Mouse (Mus musculus) heart, embryonic 13.5 days (tissue): ENCODE data around the gene Commd6. TPM values are rescaled to one million over a fixed set of nuclear protein-coding genes. Genes with fewer than 3 reads are reported as not detected.
"Not testable (repeated sequence)": the region's sequence is repeated elsewhere in the genome, so short reads cannot be mapped to it uniquely, and the experiment has no call there.

ENCODE experiments used
- ATAC-seq: fragments of 200-750 bp; cut with Nextera tagmentation; 2 replicates; pipeline ENCODE4 v1.8.0; 2017; ENCODE audit warnings: moderate TSS enrichment; ENCODE audit not compliant: insufficient number of reproducible peaks, low FRiP score, low TSS enrichment; ENCODE audit errors: extremely low read depth
- H3K27ac ChIP-seq: fragments of 300-500 bp; sonication (generic); replicated peaks from 2 replicates; pipeline ENCODE4 v1.5.1; 2015; ENCODE audit warnings: moderate library complexity, mild to moderate bottlenecking, inconsistent platforms
- H3K27me3 ChIP-seq: fragments of 300-500 bp; sonication (generic); replicated peaks from 2 replicates; pipeline ENCODE4 v1.6.1; 2015; ENCODE audit warnings: mild to moderate bottlenecking, inconsistent platforms
- H3K36me3 ChIP-seq: fragments of 300-500 bp; sonication (generic); 2 replicates; pipeline ENCODE4 v1.6.1; 2015; ENCODE audit warnings: mild to moderate bottlenecking, inconsistent platforms
- H3K4me1 ChIP-seq: fragments of 300-500 bp; sonication (generic); 2 replicates; pipeline ENCODE4 v1.6.1; 2015; ENCODE audit warnings: inconsistent platforms
- H3K4me2 ChIP-seq: fragments of 300-500 bp; sonication (generic); 2 replicates; pipeline ENCODE4 v1.6.1; 2015; ENCODE audit warnings: inconsistent platforms, mild to moderate bottlenecking, moderate library complexity
- H3K4me3 ChIP-seq: fragments of 300-500 bp; sonication (generic); 2 replicates; pipeline ENCODE4 v1.5.1; 2015; ENCODE audit warnings: moderate library complexity, mild to moderate bottlenecking, inconsistent platforms
- H3K9ac ChIP-seq: fragments of 300-500 bp; sonication (generic); 2 replicates; pipeline ENCODE4 v1.6.1; 2015; ENCODE audit warnings: inconsistent platforms, mild to moderate bottlenecking, moderate library complexity
- H3K9me3 ChIP-seq: fragments of 300-500 bp; sonication (generic); 2 replicates; pipeline ENCODE4 v1.6.1; 2016; ENCODE audit warnings: inconsistent platforms
- WGBS: fragments of 180-500 bp; shearing (Covaris S2); methylation state at CpG from one replicate; pipeline ENCODE4 v1.1.7; 2015; ENCODE audit warnings: mixed read lengths; 5-methylcytosine and 5-hydroxymethylcytosine counted together
- polyA plus RNA-seq: library from polyadenylated mRNA; unstranded; fragments of >200 nt; fragmentation: Nextera tagmentation; extraction: Ambion mirVana; gene quantifications from 2 replicates; pipeline ENCODE4 v1.2.1, GENCODE M21; 2015

Gene Commd6
- polyA plus RNA-seq, 1 experiment from 2014 or later = 71.3 TPM

- Histone ChIP-seq H3K4me2 (peak overlapping the region; percentile 31), H3K9ac (0 out of 2 replicates have a peak overlapping the region, but pooled peaks have one; percentile 33), H3K27ac (peak overlapping the region; percentile 33), H3K4me1 (peaks cover 33% of the 10 kb centered on the region)
- not testable (repeated sequence) for ATAC-seq, H3K4me3 ChIP-seq, H3K36me3 ChIP-seq, H3K9me3 ChIP-seq, H3K27me3 ChIP-seq
- WGBS = 61% methylated on average over 3 of the region's 4 CpGs
Measured at GRCm38 (mm10) chr14:101588209-101588991, 52.1 kb downstream of the Commd6 start.

GRCm38 (mm10) chr14:101587366-101588040, 53.0 kb downstream of the Commd6 start:
- H3K9ac ChIP-seq, H3K36me3 ChIP-seq, H3K4me3 ChIP-seq, ATAC-seq, H3K9me3 ChIP-seq, H3K27me3 ChIP-seq, H3K4me2 ChIP-seq: not testable (repeated sequence)
- Histone ChIP-seq H3K4me1 (peaks cover 33% of the 10 kb centered on the region), H3K27ac (peak overlapping the region; percentile 39; the same call in 1 of the 2 replicates)
- 75% methylated on average over 4 of the region's 6 CpGs for WGBS

GRCm38 (mm10) chr14:101586096-101586495, 54.4 kb downstream of the Commd6 start:
- Histone ChIP-seq H3K9ac (no peak overlapping the region), H3K36me3 (0 out of 2 replicates have a peak, but pooled peaks cover 4% of the 10 kb centered on the region), H3K27ac (peak overlapping the region; percentile 51), H3K4me3 (no peak overlapping the region), H3K4me1 (peaks cover 33% of the 10 kb centered on the region), H3K4me2 (no peak overlapping the region), H3K27me3 (no peaks in the 10 kb centered on the region), H3K9me3 (0 out of 2 replicates have a peak, but pooled peaks cover 4% of the 10 kb centered on the region)
- WGBS = 33% methylated on average over 7 of the region's 7 CpGs
- ATAC-seq = no peak

Other genes starting within 250 kb of the Commd6 start
- gene Tbc1d4, start 31.5 kb downstream of the Commd6 start, polyA plus RNA-seq = 18.5 and 21.5 TPM in 2 replicates
- 91.5 and 108 TPM in 2 replicates for gene Uchl3, start 13.3 kb upstream of the Commd6 start, polyA plus RNA-seq
- gene Gm9922, start 89.1 kb upstream of the Commd6 start, polyA plus RNA-seq = 3.1 and 3.8 TPM in 2 replicates
- gene Lmo7, start 89.3 kb upstream of the Commd6 start, polyA plus RNA-seq = 138 TPM in 2 replicates